Mouse (Mus musculus): ENCODE data around the gene Clstn1. TPM values are rescaled to one million over a fixed set of nuclear protein-coding genes. Genes with fewer than 3 reads are reported as not detected.
A peak's percentile ranks its signal among the peaks of the same experiment; 100 is the strongest.

Clstn1 gene
- polyA plus RNA-seq, 1 experiment from 2014 or later, result 33.5 TPM

- no peaks in the 10 kb centered on the region for H3K9me3 ChIP-seq (ENCODE audit: control insufficient read depth, low read length)
- H3K36me3 ChIP-seq (ENCODE audit: control insufficient read depth, insufficient read depth, low read length), result peaks cover 31% of the 10 kb centered on the region
- H3K4me3 ChIP-seq (ENCODE audit: low read length), result no peak overlapping the region
- no peak overlapping the region for H3K27ac ChIP-seq (ENCODE audit: low read depth, low read length)
- peaks cover 8% of the 10 kb centered on the region for H3K4me1 ChIP-seq (ENCODE audit: control insufficient read depth, insufficient read depth, low read length)
- H3K9ac ChIP-seq (ENCODE audit: low read depth, low read length), result no peak overlapping the region
- no peaks in the 10 kb centered on the region for H3K27me3 ChIP-seq (ENCODE audit: control insufficient read depth, insufficient read depth, low read length)
- no peak overlapping the region for H3K4me2 ChIP-seq (replicated peaks; ENCODE audit: low read depth, low read length)
- ATAC-seq (ENCODE audit: low FRiP score, low TSS enrichment), result no peak
- 75% methylated on average over 5 of the region's 5 CpGs for WGBS
Measured at GRCm38 (mm10) chr4:149641956-149642355, 55.7 kb downstream of the Clstn1 start.

- Histone ChIP-seq H3K4me3 (ENCODE audit: low read length) (no peak overlapping the region), H3K4me2 (replicated peaks; ENCODE audit: low read depth, low read length) (no peak overlapping the region), H3K9ac (ENCODE audit: low read depth, low read length) (no peak overlapping the region), H3K27ac (ENCODE audit: low read depth, low read length) (no peak overlapping the region), H3K4me1 (ENCODE audit: control insufficient read depth, insufficient read depth, low read length) (peaks cover 11% of the 10 kb centered on the region), H3K27me3 (ENCODE audit: control insufficient read depth, insufficient read depth, low read length) (no peaks in the 10 kb centered on the region), H3K9me3 (ENCODE audit: control insufficient read depth, low read length) (no peaks in the 10 kb centered on the region), H3K36me3 (ENCODE audit: control insufficient read depth, insufficient read depth, low read length) (peaks cover 47% of the 10 kb centered on the region)
- ATAC-seq (ENCODE audit: low FRiP score, low TSS enrichment), result no peak
- WGBS, result 57% methylated on average over 9 of the region's 9 CpGs
Measured at GRCm38 (mm10) chr4:149645761-149646160, 59.5 kb downstream of the Clstn1 start.

- Histone ChIP-seq H3K9me3 (ENCODE audit: control insufficient read depth, low read length) (0 out of 2 replicates have a peak, but pooled peaks cover 5% of the 10 kb centered on the region), H3K27ac (ENCODE audit: low read depth, low read length) (no peak overlapping the region), H3K4me3 (ENCODE audit: low read length) (no peak overlapping the region), H3K9ac (ENCODE audit: low read depth, low read length) (no peak overlapping the region), H3K27me3 (ENCODE audit: control insufficient read depth, insufficient read depth, low read length) (no peaks in the 10 kb centered on the region), H3K36me3 (ENCODE audit: control insufficient read depth, insufficient read depth, low read length) (peaks cover 41% of the 10 kb centered on the region), H3K4me2 (replicated peaks; ENCODE audit: low read depth, low read length) (no peak overlapping the region), H3K4me1 (ENCODE audit: control insufficient read depth, insufficient read depth, low read length) (0 out of 2 replicates have a peak, but pooled peaks cover 4% of the 10 kb centered on the region)
- WGBS, result 79% methylated on average over 20 of the region's 20 CpGs
- ATAC-seq (ENCODE audit: low FRiP score, low TSS enrichment), result no peak
Measured at GRCm38 (mm10) chr4:149648031-149648805, 62.0 kb downstream of the Clstn1 start.

- ATAC-seq (ENCODE audit: low FRiP score, low TSS enrichment), result peak; percentile 32; the same call in 1 of the 2 replicates
Measured at GRCm38 (mm10) chr4:149650493-149651193, 64.4 kb downstream of the Clstn1 start.

GRCm38 (mm10) chr4:149654232-149654631 lies 68.0 kb downstream of the Clstn1 start:
- Histone ChIP-seq H3K27ac (ENCODE audit: low read depth, low read length) (no peak overlapping the region), H3K27me3 (ENCODE audit: control insufficient read depth, insufficient read depth, low read length) (no peaks in the 10 kb centered on the region), H3K4me1 (ENCODE audit: control insufficient read depth, insufficient read depth, low read length) (no peaks in the 10 kb centered on the region), H3K36me3 (ENCODE audit: control insufficient read depth, insufficient read depth, low read length) (no peaks in the 10 kb centered on the region; the same call in 1 of the 2 replicates), H3K4me3 (ENCODE audit: low read length) (no peak overlapping the region), H3K9me3 (ENCODE audit: control insufficient read depth, low read length) (0 out of 2 replicates have a peak, but pooled peaks cover 5% of the 10 kb centered on the region), H3K9ac (ENCODE audit: low read depth, low read length) (no peak overlapping the region), H3K4me2 (replicated peaks; ENCODE audit: low read depth, low read length) (no peak overlapping the region)
- 88% methylated on average over 4 of the region's 4 CpGs for WGBS
- no peak for ATAC-seq (ENCODE audit: low FRiP score, low TSS enrichment)

More at GRCm38 (mm10) chr4:149650493-149651193, 64.4 kb downstream of the Clstn1 start:
- no peak overlapping the region for H3K4me3 ChIP-seq (ENCODE audit: low read length)
- H3K27ac ChIP-seq (ENCODE audit: low read depth, low read length), result no peak overlapping the region
- H3K9ac ChIP-seq (ENCODE audit: low read depth, low read length), result no peak overlapping the region
- WGBS, result 72% methylated on average over 24 of the region's 24 CpGs
- no peak overlapping the region for H3K4me2 ChIP-seq (replicated peaks; ENCODE audit: low read depth, low read length)
- H3K9me3 ChIP-seq (ENCODE audit: control insufficient read depth, low read length), result 0 out of 2 replicates have a peak, but pooled peaks cover 5% of the 10 kb centered on the region
- H3K4me1 ChIP-seq (ENCODE audit: control insufficient read depth, insufficient read depth, low read length), result 0 out of 2 replicates have a peak, but pooled peaks cover 4% of the 10 kb centered on the region
- no peaks in the 10 kb centered on the region for H3K27me3 ChIP-seq (ENCODE audit: control insufficient read depth, insufficient read depth, low read length)
- H3K36me3 ChIP-seq (ENCODE audit: control insufficient read depth, insufficient read depth, low read length), result peaks cover 28% of the 10 kb centered on the region

- no peak for ATAC-seq (ENCODE audit: low FRiP score, low TSS enrichment)
Measured at GRCm38 (mm10) chr4:149657858-149658416, 71.7 kb downstream of the Clstn1 start.

GRCm38 (mm10) chr4:149659495-149660116 lies 73.3 kb downstream of the Clstn1 start:
- WGBS, result 77% methylated on average over 25 of the region's 25 CpGs
- no peak for ATAC-seq (ENCODE audit: low FRiP score, low TSS enrichment)
- Histone ChIP-seq H3K36me3 (ENCODE audit: control insufficient read depth, insufficient read depth, low read length) (no peaks in the 10 kb centered on the region), H3K4me3 (ENCODE audit: low read length) (no peak overlapping the region), H3K9ac (ENCODE audit: low read depth, low read length) (no peak overlapping the region), H3K4me1 (ENCODE audit: control insufficient read depth, insufficient read depth, low read length) (no peaks in the 10 kb centered on the region), H3K27ac (ENCODE audit: low read depth, low read length) (no peak overlapping the region), H3K9me3 (ENCODE audit: control insufficient read depth, low read length) (no peaks in the 10 kb centered on the region), H3K4me2 (replicated peaks; ENCODE audit: low read depth, low read length) (no peak overlapping the region), H3K27me3 (ENCODE audit: control insufficient read depth, insufficient read depth, low read length) (no peaks in the 10 kb centered on the region)

More at GRCm38 (mm10) chr4:149657858-149658416, 71.7 kb downstream of the Clstn1 start:
- no peak overlapping the region for H3K4me2 ChIP-seq (replicated peaks; ENCODE audit: low read depth, low read length)
- H3K27ac ChIP-seq (ENCODE audit: low read depth, low read length), result no peak overlapping the region
- H3K4me1 ChIP-seq (ENCODE audit: control insufficient read depth, insufficient read depth, low read length), result no peaks in the 10 kb centered on the region
- no peaks in the 10 kb centered on the region for H3K9me3 ChIP-seq (ENCODE audit: control insufficient read depth, low read length)
- no peak overlapping the region for H3K9ac ChIP-seq (ENCODE audit: low read depth, low read length)
- no peak overlapping the region for H3K4me3 ChIP-seq (ENCODE audit: low read length)
- H3K36me3 ChIP-seq (ENCODE audit: control insufficient read depth, insufficient read depth, low read length), result no peaks in the 10 kb centered on the region
- H3K27me3 ChIP-seq (ENCODE audit: control insufficient read depth, insufficient read depth, low read length), result no peaks in the 10 kb centered on the region
- WGBS, result 75% methylated on average over 11 of the region's 11 CpGs

- no peaks in the 10 kb centered on the region for H3K27me3 ChIP-seq (ENCODE audit: control insufficient read depth, insufficient read depth, low read length)
- H3K4me2 ChIP-seq (replicated peaks; ENCODE audit: low read depth, low read length), result no peak overlapping the region
- no peaks in the 10 kb centered on the region for H3K4me1 ChIP-seq (ENCODE audit: control insufficient read depth, insufficient read depth, low read length)
- no peaks in the 10 kb centered on the region for H3K36me3 ChIP-seq (ENCODE audit: control insufficient read depth, insufficient read depth, low read length)
- no peaks in the 10 kb centered on the region for H3K9me3 ChIP-seq (ENCODE audit: control insufficient read depth, low read length)
- WGBS, result 82% methylated on average over 7 of the region's 7 CpGs
- H3K4me3 ChIP-seq (ENCODE audit: low read length), result no peak overlapping the region
- H3K9ac ChIP-seq (ENCODE audit: low read depth, low read length), result no peak overlapping the region
- ATAC-seq (ENCODE audit: low FRiP score, low TSS enrichment), result no peak
- no peak overlapping the region for H3K27ac ChIP-seq (ENCODE audit: low read depth, low read length)
Measured at GRCm38 (mm10) chr4:149660598-149660997, 74.3 kb downstream of the Clstn1 start.

Measured in kidney, embryonic 14.5 days (tissue).